Mouse (Mus musculus) C2C12 (cell line): Measurements from ENCODE around the gene Fbxo5.

ENCODE experiments used
- CEBPB ChIP-seq: IDR thresholded peaks from one replicate; pipeline ENCODE4 v1.6.1; 2011; ENCODE audit warnings: low read depth, mild to moderate bottlenecking, control low read depth, moderate library complexity
- CTCF ChIP-seq: IDR thresholded peaks from one replicate; pipeline ENCODE4 v1.5.1; 2011; ENCODE audit not compliant: control insufficient read depth, insufficient read depth, insufficient read length
- FOSL1 ChIP-seq: IDR thresholded peaks from one replicate; pipeline ENCODE4 v1.8.0; 2011; ENCODE audit warnings: mild to moderate bottlenecking, low read length; ENCODE audit not compliant: poor library complexity, insufficient read depth, severe bottlenecking
- MAX ChIP-seq: IDR thresholded peaks from one replicate; pipeline ENCODE4 v1.6.1; 2011; ENCODE audit warnings: mild to moderate bottlenecking, control low read depth
- MYOD1 ChIP-seq: IDR thresholded peaks from one replicate; pipeline ENCODE4 v1.6.1; 2011; ENCODE audit warnings: low read depth; ENCODE audit not compliant: control insufficient read depth, insufficient read length
- MYOG ChIP-seq: IDR thresholded peaks from one replicate; pipeline ENCODE4 v1.6.1; 2011; ENCODE audit not compliant: control insufficient read depth, insufficient read length; ENCODE audit errors: extremely low read depth
- USF1 ChIP-seq: IDR thresholded peaks from one replicate; pipeline ENCODE4 v1.6.1; 2011; ENCODE audit warnings: low read depth, mild to moderate bottlenecking, control low read depth, moderate library complexity

DNA sequence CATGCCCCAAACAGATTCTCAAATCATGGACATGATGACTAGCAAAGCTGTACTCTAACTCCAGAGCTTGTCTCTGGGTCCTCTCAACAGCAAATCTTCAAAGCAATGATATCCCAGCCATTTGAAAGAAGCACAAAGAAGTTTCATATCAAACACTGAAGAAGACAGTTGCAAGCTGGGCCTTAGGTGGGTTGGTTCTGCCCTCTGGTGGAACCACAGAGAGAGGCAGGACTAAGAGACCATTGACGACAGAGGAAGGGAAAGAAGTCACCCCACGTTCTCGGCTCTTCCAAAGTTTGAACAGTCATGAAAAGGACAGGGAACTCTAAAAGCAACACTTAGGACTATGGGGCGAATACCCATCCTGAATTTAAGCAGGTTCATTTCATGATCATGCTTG is 18.5 kb downstream of the Fbxo5 start:
- TF ChIP-seq CTCF (peak; percentile 21), MAX (no peak), USF1 (no peak), CEBPB (no peak), MYOD1 (no peak), MYOG (no peak), FOSL1 (no peak)
